Mouse (Mus musculus) embryonic facial prominence, embryonic 12.5 days (tissue): ENCODE results near the gene Pcbp3. TPM values are rescaled to one million over a fixed set of nuclear protein-coding genes. Genes with fewer than 3 reads are reported as not detected.

Experiments
- ATAC-seq: fragments of 200-750 bp; cut with Nextera tagmentation; 2 replicates; pipeline ENCODE4 v1.8.0; 2017; ENCODE audit not compliant: insufficient number of reproducible peaks, insufficient read depth, low FRiP score, low TSS enrichment
- H3K27ac ChIP-seq: fragments of 300-500 bp; sonication (generic); 2 replicates; pipeline ENCODE4 v1.5.1; 2016; ENCODE audit warnings: mild to moderate bottlenecking
- H3K27me3 ChIP-seq: fragments of 300-500 bp; sonication (generic); 2 replicates; pipeline ENCODE4 v1.6.1; 2016; ENCODE audit warnings: mild to moderate bottlenecking, moderate library complexity
- H3K36me3 ChIP-seq: fragments of 300-500 bp; sonication (generic); 2 replicates; pipeline ENCODE4 v1.6.1; 2016; ENCODE audit warnings: mild to moderate bottlenecking
- H3K4me1 ChIP-seq: fragments of 300-500 bp; sonication (generic); 2 replicates; pipeline ENCODE4 v1.6.1; 2016
- H3K4me2 ChIP-seq: fragments of 300-500 bp; sonication (generic); replicated peaks from 2 replicates; pipeline ENCODE4 v1.6.1; 2016; ENCODE audit warnings: mild to moderate bottlenecking, moderate library complexity
- H3K4me3 ChIP-seq: fragments of 300-500 bp; sonication (generic); 2 replicates; pipeline ENCODE4 v1.5.1; 2016; ENCODE audit warnings: mild to moderate bottlenecking
- H3K9ac ChIP-seq: fragments of 300-500 bp; sonication (generic); 2 replicates; pipeline ENCODE4 v1.6.1; 2016; ENCODE audit warnings: mild to moderate bottlenecking, moderate library complexity
- H3K9me3 ChIP-seq: fragments of 300-500 bp; sonication (generic); 2 replicates; pipeline ENCODE4 v1.6.1; 2016; ENCODE audit warnings: mild to moderate bottlenecking, moderate library complexity
- WGBS: fragments of 180-500 bp; shearing (Covaris S2); methylation state at CpG from one replicate; pipeline ENCODE4 v1.1.7; 2016; 5-methylcytosine and 5-hydroxymethylcytosine counted together
- polyA plus RNA-seq: library from polyadenylated mRNA; unstranded; fragments of >200 nt; fragmentation: Nextera tagmentation; extraction: Ambion mirVana; gene quantifications from 2 replicates; pipeline ENCODE4 v1.2.1, GENCODE M21; 2016

Pcbp3 gene
- polyA plus RNA-seq, 1 experiment from 2014 or later, result 52.5 TPM

- Histone ChIP-seq H3K9ac (no peak overlapping the region), H3K36me3 (no peaks in the 10 kb centered on the region), H3K4me3 (no peak overlapping the region), H3K4me2 (no peak overlapping the region), H3K27ac (no peak overlapping the region), H3K4me1 (no peaks in the 10 kb centered on the region; the same call in 1 of the 2 replicates), H3K27me3 (no peaks in the 10 kb centered on the region), H3K9me3 (no peaks in the 10 kb centered on the region)
- WGBS, result 91% methylated on average over 3 of the region's 3 CpGs
- ATAC-seq, result no peak
Observed at GRCm38 (mm10) chr10:76842087-76842486, 119.6 kb downstream of the Pcbp3 start.

- H3K9ac ChIP-seq, result no peak overlapping the region
- 83% methylated on average over 1 of the region's 1 CpGs for WGBS
- no peak overlapping the region for H3K4me2 ChIP-seq
- no peaks in the 10 kb centered on the region for H3K36me3 ChIP-seq
- ATAC-seq, result no peak
- no peak overlapping the region for H3K4me3 ChIP-seq
- no peaks in the 10 kb centered on the region for H3K9me3 ChIP-seq
- H3K27ac ChIP-seq, result no peak overlapping the region
- H3K4me1 ChIP-seq, result no peaks in the 10 kb centered on the region; the same call in 1 of the 2 replicates
- no peaks in the 10 kb centered on the region for H3K27me3 ChIP-seq
Observed at GRCm38 (mm10) chr10:76841220-76841619, 120.5 kb downstream of the Pcbp3 start.

GRCm38 (mm10) chr10:76840566-76840965 lies 121.1 kb downstream of the Pcbp3 start:
- H3K27ac ChIP-seq, result no peak overlapping the region
- H3K9me3 ChIP-seq, result no peaks in the 10 kb centered on the region
- H3K4me2 ChIP-seq, result no peak overlapping the region
- no peaks in the 10 kb centered on the region; the same call in 1 of the 2 replicates for H3K4me1 ChIP-seq
- 79% methylated on average over 5 of the region's 5 CpGs for whole genome bisulfite sequencing
- no peaks in the 10 kb centered on the region for H3K27me3 ChIP-seq
- H3K4me3 ChIP-seq, result no peak overlapping the region
- no peak overlapping the region for H3K9ac ChIP-seq
- H3K36me3 ChIP-seq, result no peaks in the 10 kb centered on the region
- no peak for ATAC-seq

GRCm38 (mm10) chr10:76835497-76836357 lies 126.0 kb downstream of the Pcbp3 start:
- 57% methylated on average over 14 of the region's 14 CpGs for WGBS

GRCm38 (mm10) chr10:76832841-76833240 lies 128.8 kb downstream of the Pcbp3 start:
- Histone ChIP-seq H3K4me2 (no peak overlapping the region), H3K27ac (no peak overlapping the region), H3K9ac (no peak overlapping the region), H3K36me3 (0 out of 2 replicates have a peak, but pooled peaks cover 2% of the 10 kb centered on the region), H3K9me3 (no peaks in the 10 kb centered on the region), H3K4me1 (no peaks in the 10 kb centered on the region), H3K4me3 (no peak overlapping the region), H3K27me3 (no peaks in the 10 kb centered on the region)
- no peak for ATAC-seq
- 75% methylated on average over 1 of the region's 1 CpGs for WGBS

More at GRCm38 (mm10) chr10:76835497-76836357, 126.0 kb downstream of the Pcbp3 start:
- Histone ChIP-seq H3K27me3 (no peaks in the 10 kb centered on the region), H3K4me1 (no peaks in the 10 kb centered on the region), H3K27ac (no peak overlapping the region), H3K4me3 (no peak overlapping the region), H3K9ac (no peak overlapping the region), H3K36me3 (no peaks in the 10 kb centered on the region), H3K4me2 (no peak overlapping the region), H3K9me3 (no peaks in the 10 kb centered on the region)
- ATAC-seq, result no peak

GRCm38 (mm10) chr10:76831915-76832314 lies 129.8 kb downstream of the Pcbp3 start:
- H3K4me1 ChIP-seq, result no peaks in the 10 kb centered on the region
- ATAC-seq, result no peak
- 83% methylated on average over 2 of the region's 2 CpGs for WGBS
- no peak overlapping the region for H3K9ac ChIP-seq
- H3K9me3 ChIP-seq, result no peaks in the 10 kb centered on the region
- no peak overlapping the region for H3K4me3 ChIP-seq
- no peaks in the 10 kb centered on the region for H3K27me3 ChIP-seq
- H3K4me2 ChIP-seq, result no peak overlapping the region
- H3K27ac ChIP-seq, result no peak overlapping the region
- H3K36me3 ChIP-seq, result 0 out of 2 replicates have a peak, but pooled peaks cover 2% of the 10 kb centered on the region

- Histone ChIP-seq H3K4me2 (no peak overlapping the region), H3K9ac (no peak overlapping the region), H3K27ac (no peak overlapping the region), H3K4me1 (no peaks in the 10 kb centered on the region), H3K36me3 (0 out of 2 replicates have a peak, but pooled peaks cover 2% of the 10 kb centered on the region), H3K9me3 (no peaks in the 10 kb centered on the region), H3K4me3 (no peak overlapping the region), H3K27me3 (no peaks in the 10 kb centered on the region)
- 75% methylated on average over 1 of the region's 1 CpGs for WGBS
- no peak for ATAC-seq
Observed at GRCm38 (mm10) chr10:76831151-76831550, 130.5 kb downstream of the Pcbp3 start.

- no peak overlapping the region for H3K4me3 ChIP-seq
- 98% methylated on average over 4 of the region's 4 CpGs for WGBS
- ATAC-seq, result no peak
Observed at GRCm38 (mm10) chr10:76828936-76829335, 132.8 kb downstream of the Pcbp3 start.

GRCm38 (mm10) chr10:76822698-76823097 lies 139.0 kb downstream of the Pcbp3 start:
- Histone ChIP-seq H3K9ac (no peak overlapping the region), H3K9me3 (no peaks in the 10 kb centered on the region), H3K36me3 (no peaks in the 10 kb centered on the region), H3K27me3 (no peaks in the 10 kb centered on the region), H3K27ac (no peak overlapping the region), H3K4me1 (no peaks in the 10 kb centered on the region), H3K4me3 (no peak overlapping the region), H3K4me2 (no peak overlapping the region)
- ATAC-seq, result no peak
- WGBS, result 90% methylated on average over 8 of the region's 8 CpGs

More at GRCm38 (mm10) chr10:76828936-76829335, 132.8 kb downstream of the Pcbp3 start:
- H3K4me2 ChIP-seq, result no peak overlapping the region
- no peaks in the 10 kb centered on the region for H3K27me3 ChIP-seq
- H3K9me3 ChIP-seq, result no peaks in the 10 kb centered on the region
- no peaks in the 10 kb centered on the region for H3K4me1 ChIP-seq
- H3K9ac ChIP-seq, result no peak overlapping the region
- H3K36me3 ChIP-seq, result 0 out of 2 replicates have a peak, but pooled peaks cover 2% of the 10 kb centered on the region
- H3K27ac ChIP-seq, result no peak overlapping the region

- no peak for ATAC-seq
- Histone ChIP-seq H3K27ac (no peak overlapping the region), H3K4me1 (peaks cover 6% of the 10 kb centered on the region), H3K9me3 (no peaks in the 10 kb centered on the region), H3K4me3 (no peak overlapping the region), H3K27me3 (no peaks in the 10 kb centered on the region), H3K36me3 (no peaks in the 10 kb centered on the region), H3K9ac (no peak overlapping the region), H3K4me2 (no peak overlapping the region)
- 63% methylated on average over 2 of the region's 2 CpGs for WGBS
Observed at GRCm38 (mm10) chr10:76819321-76819720, 142.4 kb downstream of the Pcbp3 start.

GRCm38 (mm10) chr10:76818337-76818736 lies 143.3 kb downstream of the Pcbp3 start:
- ATAC-seq, result no peak
- WGBS, result 87% methylated on average over 2 of the region's 2 CpGs

GRCm38 (mm10) chr10:76816930-76817329 lies 144.8 kb downstream of the Pcbp3 start:
- no peaks in the 10 kb centered on the region for H3K9me3 ChIP-seq
- no peak overlapping the region for H3K9ac ChIP-seq
- no peak for ATAC-seq
- no peak overlapping the region for H3K4me3 ChIP-seq
- 77% methylated on average over 1 of the region's 1 CpGs for WGBS
- H3K4me1 ChIP-seq, result peaks cover 6% of the 10 kb centered on the region
- H3K27me3 ChIP-seq, result no peaks in the 10 kb centered on the region
- no peaks in the 10 kb centered on the region for H3K36me3 ChIP-seq
- H3K27ac ChIP-seq, result no peak overlapping the region
- no peak overlapping the region for H3K4me2 ChIP-seq

More at GRCm38 (mm10) chr10:76818337-76818736, 143.3 kb downstream of the Pcbp3 start:
- Histone ChIP-seq H3K27ac (no peak overlapping the region), H3K9me3 (no peaks in the 10 kb centered on the region), H3K9ac (no peak overlapping the region), H3K4me3 (no peak overlapping the region), H3K4me2 (no peak overlapping the region), H3K27me3 (no peaks in the 10 kb centered on the region), H3K4me1 (peaks cover 6% of the 10 kb centered on the region), H3K36me3 (no peaks in the 10 kb centered on the region)
